Mouse (Mus musculus): Measurements from ENCODE around the gene Arnt2. TPM values are rescaled to one million over a fixed set of nuclear protein-coding genes. Genes with fewer than 3 reads are reported as not detected.

The Arnt2 gene
- polyA plus RNA-seq, 1 experiment from 2014 or later = 0.39 TPM

GRCm38 (mm10) chr7:84396581-84396980, 13.4 kb downstream of the Arnt2 start:
- H3K36me3 ChIP-seq = no peaks in the 10 kb centered on the region
- 76% methylated on average over 3 of the region's 3 CpGs for WGBS (ENCODE audit: insufficient replicate concordance)
- no peak for ATAC-seq (ENCODE audit: low read depth)

GRCm38 (mm10) chr7:84387826-84388225, 22.1 kb downstream of the Arnt2 start:
- Histone ChIP-seq H3K4me3 (replicated peaks) (no peak overlapping the region), H3K9me3 (replicated peaks) (no peaks in the 10 kb centered on the region), H3K4me1 (replicated peaks) (no peaks in the 10 kb centered on the region), H3K9ac (no peak overlapping the region), H3K36me3 (no peaks in the 10 kb centered on the region), H3K4me2 (no peak overlapping the region), H3K27ac (no peak overlapping the region), H3K27me3 (no peaks in the 10 kb centered on the region)
- WGBS (ENCODE audit: insufficient replicate concordance) = 48% methylated on average over 3 of the region's 3 CpGs
- DNase-seq (no peak), ATAC-seq (ENCODE audit: low read depth) (no peak)

More at GRCm38 (mm10) chr7:84396581-84396980, 13.4 kb downstream of the Arnt2 start:
- no peaks in the 10 kb centered on the region for H3K9me3 ChIP-seq (replicated peaks)
- no peak overlapping the region for H3K4me2 ChIP-seq
- no peaks in the 10 kb centered on the region for H3K27me3 ChIP-seq
- DNase-seq = no peak
- H3K4me3 ChIP-seq (replicated peaks) = no peak overlapping the region
- no peak overlapping the region for H3K9ac ChIP-seq
- H3K27ac ChIP-seq = no peak overlapping the region
- H3K4me1 ChIP-seq (replicated peaks) = no peaks in the 10 kb centered on the region

GRCm38 (mm10) chr7:84386472-84386871, 23.5 kb downstream of the Arnt2 start:
- WGBS (ENCODE audit: insufficient replicate concordance) = 18% methylated on average over 1 of the region's 1 CpGs
- H3K4me3 ChIP-seq (replicated peaks) = no peak overlapping the region
- no peak overlapping the region for H3K27ac ChIP-seq
- no peak overlapping the region for H3K4me2 ChIP-seq
- no peaks in the 10 kb centered on the region for H3K9me3 ChIP-seq (replicated peaks)
- H3K9ac ChIP-seq = no peak overlapping the region
- ATAC-seq (ENCODE audit: low read depth) (no peak), DNase-seq (no peak)
- H3K4me1 ChIP-seq (replicated peaks) = no peaks in the 10 kb centered on the region
- no peaks in the 10 kb centered on the region for H3K27me3 ChIP-seq
- H3K36me3 ChIP-seq = no peaks in the 10 kb centered on the region

GRCm38 (mm10) chr7:84384778-84385177, 25.2 kb downstream of the Arnt2 start:
- DNase-seq = no peak
- no peaks in the 10 kb centered on the region for H3K27me3 ChIP-seq
- no peaks in the 10 kb centered on the region for H3K36me3 ChIP-seq
- WGBS (ENCODE audit: insufficient replicate concordance) = 69% methylated on average over 4 of the region's 4 CpGs
- H3K4me2 ChIP-seq = no peak overlapping the region
- no peaks in the 10 kb centered on the region for H3K9me3 ChIP-seq (replicated peaks)
- no peaks in the 10 kb centered on the region for H3K4me1 ChIP-seq (replicated peaks)
- no peak overlapping the region for H3K4me3 ChIP-seq (replicated peaks)
- H3K9ac ChIP-seq = no peak overlapping the region
- no peak for ATAC-seq (ENCODE audit: low read depth)
- H3K27ac ChIP-seq = no peak overlapping the region

GRCm38 (mm10) chr7:84384086-84384485, 25.9 kb downstream of the Arnt2 start:
- no peak overlapping the region for H3K9ac ChIP-seq
- H3K4me1 ChIP-seq (replicated peaks) = no peaks in the 10 kb centered on the region
- ATAC-seq (ENCODE audit: low read depth) = no peak
- no peaks in the 10 kb centered on the region for H3K27me3 ChIP-seq
- no peak for DNase-seq
- WGBS (ENCODE audit: insufficient replicate concordance) = 64% methylated on average over 7 of the region's 7 CpGs
- H3K36me3 ChIP-seq = no peaks in the 10 kb centered on the region
- no peak overlapping the region for H3K27ac ChIP-seq
- H3K4me2 ChIP-seq = no peak overlapping the region
- H3K9me3 ChIP-seq (replicated peaks) = no peaks in the 10 kb centered on the region
- no peak overlapping the region for H3K4me3 ChIP-seq (replicated peaks)

DNA sequence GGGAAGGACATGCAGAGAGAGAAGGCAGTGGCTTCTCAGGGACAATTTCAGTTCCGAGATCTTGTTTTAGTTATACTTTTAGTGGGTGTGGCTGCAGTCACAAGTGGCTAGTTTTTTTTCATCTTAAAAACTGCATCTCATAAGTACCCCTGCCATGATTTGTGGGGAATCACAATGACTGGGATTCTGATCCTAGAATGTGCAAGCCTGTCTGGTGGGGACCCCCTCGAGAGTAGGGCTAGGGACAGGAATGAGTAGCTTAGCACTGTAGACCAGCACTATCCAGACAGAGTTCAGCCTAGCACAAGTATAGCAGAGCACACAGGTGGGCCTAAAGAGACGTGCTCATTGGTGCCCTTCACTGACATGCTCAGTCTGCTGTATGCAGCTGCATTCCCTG, 27.6 kb downstream of the Arnt2 start:
- no peak for ATAC-seq (ENCODE audit: low read depth)
- Histone ChIP-seq H3K4me2 (no peak overlapping the region), H3K36me3 (no peaks in the 10 kb centered on the region), H3K4me1 (replicated peaks) (no peaks in the 10 kb centered on the region), H3K27ac (no peak overlapping the region), H3K4me3 (replicated peaks) (no peak overlapping the region), H3K9me3 (replicated peaks) (no peaks in the 10 kb centered on the region), H3K9ac (no peak overlapping the region), H3K27me3 (no peaks in the 10 kb centered on the region)
- no peak for DNase-seq
- 56% methylated on average over 3 of the region's 3 CpGs for WGBS (ENCODE audit: insufficient replicate concordance)

- no peak for DNase-seq
- H3K9ac ChIP-seq = no peak overlapping the region
Observed at GRCm38 (mm10) chr7:84380810-84381209, 29.2 kb downstream of the Arnt2 start.

GRCm38 (mm10) chr7:84377330-84377729, 32.6 kb downstream of the Arnt2 start:
- no peak overlapping the region for H3K27ac ChIP-seq
- H3K9ac ChIP-seq = no peak overlapping the region
- no peaks in the 10 kb centered on the region for H3K9me3 ChIP-seq (replicated peaks)
- no peaks in the 10 kb centered on the region for H3K27me3 ChIP-seq
- WGBS (ENCODE audit: insufficient replicate concordance) = 40% methylated on average over 5 of the region's 5 CpGs
- H3K4me3 ChIP-seq (replicated peaks) = no peak overlapping the region
- no peak for ATAC-seq (ENCODE audit: low read depth)
- H3K4me2 ChIP-seq = no peak overlapping the region
- no peaks in the 10 kb centered on the region for H3K36me3 ChIP-seq
- no peaks in the 10 kb centered on the region for H3K4me1 ChIP-seq (replicated peaks)
- no peak for DNase-seq

More at GRCm38 (mm10) chr7:84380810-84381209, 29.2 kb downstream of the Arnt2 start:
- Histone ChIP-seq H3K9me3 (replicated peaks) (no peaks in the 10 kb centered on the region), H3K4me2 (no peak overlapping the region), H3K27me3 (no peaks in the 10 kb centered on the region), H3K27ac (no peak overlapping the region), H3K4me1 (replicated peaks) (no peaks in the 10 kb centered on the region), H3K36me3 (no peaks in the 10 kb centered on the region), H3K4me3 (replicated peaks) (no peak overlapping the region)
- ATAC-seq (ENCODE audit: low read depth) = no peak

DNA sequence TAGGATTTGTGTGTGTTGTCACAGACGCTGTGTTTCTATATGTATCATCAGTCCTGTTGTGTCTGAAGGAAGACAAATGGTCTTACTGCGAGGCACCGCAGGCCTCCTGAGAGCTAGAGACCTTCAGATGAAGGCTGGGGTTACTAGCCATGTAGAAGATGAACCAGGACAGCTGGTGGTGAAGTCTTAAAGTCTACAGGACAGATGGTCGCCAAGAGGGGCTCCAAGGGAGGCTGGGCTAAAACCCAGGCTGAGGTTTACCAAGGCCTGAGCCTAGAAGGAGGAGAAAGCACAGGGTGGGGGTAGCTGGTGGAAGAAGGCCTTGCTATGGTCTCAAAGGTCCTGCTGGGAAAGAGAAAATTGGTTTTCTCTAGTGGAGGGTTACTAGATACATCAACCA, 36.3 kb downstream of the Arnt2 start:
- Histone ChIP-seq H3K27ac (no peak overlapping the region), H3K36me3 (no peaks in the 10 kb centered on the region), H3K27me3 (no peaks in the 10 kb centered on the region), H3K4me3 (replicated peaks) (no peak overlapping the region), H3K4me1 (replicated peaks) (no peaks in the 10 kb centered on the region), H3K9ac (no peak overlapping the region), H3K9me3 (replicated peaks) (no peaks in the 10 kb centered on the region), H3K4me2 (no peak overlapping the region)
- DNase-seq (no peak), ATAC-seq (ENCODE audit: low read depth) (no peak)
- WGBS (ENCODE audit: insufficient replicate concordance) = 64% methylated on average over 4 of the region's 4 CpGs

DNA sequence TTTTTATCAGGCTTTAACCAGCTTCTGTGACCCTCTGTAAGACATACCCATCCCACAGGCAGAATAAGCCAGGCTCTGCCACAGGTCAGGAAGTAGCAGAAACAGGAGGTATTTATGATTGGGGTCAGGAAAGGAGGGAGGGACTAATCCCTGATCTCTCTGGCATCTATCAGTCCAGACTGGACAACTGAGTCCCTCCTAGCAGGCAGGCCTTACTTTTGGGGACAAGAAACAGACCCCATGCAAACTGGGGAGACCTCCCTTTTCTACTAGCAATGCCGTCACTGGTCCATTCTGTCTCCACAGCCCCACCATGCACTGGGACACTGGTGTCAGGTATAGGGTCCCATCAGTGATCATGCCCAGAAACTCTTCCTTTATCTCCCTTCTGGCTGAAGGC, 37.1 kb downstream of the Arnt2 start:
- Histone ChIP-seq H3K27ac (no peak overlapping the region), H3K27me3 (no peaks in the 10 kb centered on the region), H3K4me3 (replicated peaks) (no peak overlapping the region), H3K36me3 (no peaks in the 10 kb centered on the region), H3K4me1 (replicated peaks) (no peaks in the 10 kb centered on the region), H3K4me2 (no peak overlapping the region), H3K9ac (no peak overlapping the region), H3K9me3 (replicated peaks) (no peaks in the 10 kb centered on the region)
- DNase-seq (no peak), ATAC-seq (ENCODE audit: low read depth) (no peak)
- WGBS (ENCODE audit: insufficient replicate concordance) = 75% methylated on average over 1 of the region's 1 CpGs

- no peaks in the 10 kb centered on the region for H3K9me3 ChIP-seq (replicated peaks)
- no peak overlapping the region for H3K4me3 ChIP-seq (replicated peaks)
- H3K4me2 ChIP-seq = no peak overlapping the region
- no peak overlapping the region for H3K9ac ChIP-seq
- DNase-seq (no peak), ATAC-seq (ENCODE audit: low read depth) (no peak)
- H3K27me3 ChIP-seq = no peaks in the 10 kb centered on the region
- 55% methylated on average over 7 of the region's 7 CpGs for WGBS (ENCODE audit: insufficient replicate concordance)
- H3K36me3 ChIP-seq = no peaks in the 10 kb centered on the region
- H3K27ac ChIP-seq = no peak overlapping the region
- H3K4me1 ChIP-seq (replicated peaks) = no peaks in the 10 kb centered on the region
Observed at GRCm38 (mm10) chr7:84372280-84372679, 37.7 kb downstream of the Arnt2 start.

GRCm38 (mm10) chr7:84370911-84371592, 38.9 kb downstream of the Arnt2 start:
- DNase-seq (no peak), ATAC-seq (ENCODE audit: low read depth) (no peak)
- Histone ChIP-seq H3K9ac (no peak overlapping the region), H3K27ac (no peak overlapping the region), H3K36me3 (no peaks in the 10 kb centered on the region), H3K27me3 (no peaks in the 10 kb centered on the region), H3K4me3 (replicated peaks) (no peak overlapping the region), H3K4me2 (no peak overlapping the region), H3K9me3 (replicated peaks) (no peaks in the 10 kb centered on the region), H3K4me1 (replicated peaks) (no peaks in the 10 kb centered on the region)
- 54% methylated on average over 6 of the region's 6 CpGs for WGBS (ENCODE audit: insufficient replicate concordance)

Measured in liver, embryonic 13.5 days (tissue).